Mouse (Mus musculus) midbrain, embryonic 14.5 days (tissue): ENCODE results near the gene Cfap20. TPM values are rescaled to one million over a fixed set of nuclear protein-coding genes. Genes with fewer than 3 reads are reported as not detected.

Experiments
- ATAC-seq: fragments of 200-750 bp; cut with Nextera tagmentation; 2 replicates; pipeline ENCODE4 v1.8.0; 2017; ENCODE audit warnings: moderate number of reproducible peaks, moderate library complexity; ENCODE audit not compliant: low FRiP score, low TSS enrichment
- DNase-seq: peaks from one replicate; pipeline ENCODE4 v3.0.0-alpha.2; 2015
- H3K27ac ChIP-seq: fragments of 300-500 bp; sonication (generic); replicated peaks from 2 replicates; pipeline ENCODE4 v1.5.1; 2014; ENCODE audit warnings: mild to moderate bottlenecking, low read depth, low read length, moderate library complexity
- H3K27me3 ChIP-seq: fragments of 300-500 bp; sonication (generic); 2 replicates; pipeline ENCODE4 v1.6.1; 2014; ENCODE audit warnings: low read length, control low read depth, mixed read lengths; ENCODE audit not compliant: control insufficient read depth, insufficient read depth
- H3K36me3 ChIP-seq: fragments of 300-500 bp; sonication (generic); 2 replicates; pipeline ENCODE4 v1.6.1; 2014; ENCODE audit warnings: low read length, control low read depth; ENCODE audit not compliant: control insufficient read depth, insufficient read depth
- H3K4me1 ChIP-seq: fragments of 300-500 bp; sonication (generic); 2 replicates; pipeline ENCODE4 v1.6.1; 2014; ENCODE audit warnings: mild to moderate bottlenecking, antibody characterized with exemption, low read length, control low read depth; ENCODE audit not compliant: control insufficient read depth, insufficient read depth
- H3K4me2 ChIP-seq: fragments of 300-500 bp; sonication (generic); 2 replicates; pipeline ENCODE4 v1.6.1; 2014; ENCODE audit warnings: mild to moderate bottlenecking, low read length, moderate library complexity
- H3K4me3 ChIP-seq: fragments of 300-500 bp; sonication (generic); replicated peaks from 2 replicates; pipeline ENCODE4 v1.5.1; 2014; ENCODE audit warnings: low read depth, low read length
- H3K9ac ChIP-seq: fragments of 300-500 bp; sonication (generic); replicated peaks from 2 replicates; pipeline ENCODE4 v1.6.1; 2014; ENCODE audit warnings: mild to moderate bottlenecking, low read length, moderate library complexity
- H3K9me3 ChIP-seq: fragments of 300-500 bp; sonication (generic); 2 replicates; pipeline ENCODE4 v1.6.1; 2016; ENCODE audit warnings: low read length, control low read depth, mixed read lengths; ENCODE audit not compliant: control insufficient read depth
- WGBS: fragments of 180-500 bp; shearing (Covaris S2); extraction: QIAGEN DNeasy Blood & Tissue Kit; methylation state at CpG from one replicate; pipeline ENCODE4 v1.1.7; 2014; 5-methylcytosine and 5-hydroxymethylcytosine counted together
- polyA plus RNA-seq: library from polyadenylated mRNA; unstranded; fragments of >200 nt; fragmentation: Nextera tagmentation; extraction: Ambion mirVana; gene quantifications from 2 replicates; pipeline ENCODE4 v1.2.1, GENCODE M21; 2014

Gene Cfap20
- polyA plus RNA-seq = 133 TPM in 2 replicates

GRCm38 (mm10) chr8:95434686-95435439 lies at the start of gene Cfap20:
Gene Cfap20, minus strand, starts transcription at chr8:95434869.
- DNase-seq (peak; percentile 100), ATAC-seq (peak; percentile 97)
- Histone ChIP-seq H3K9me3 (no peaks in the 10 kb centered on the region), H3K27ac (peak within 1 kb of the TSS; percentile 87), H3K27me3 (no peaks in the 10 kb centered on the region), H3K36me3 (no peaks in the 10 kb centered on the region), H3K4me3 (peak within 1 kb of the TSS; percentile 84), H3K4me1 (peaks cover 33% of the 10 kb centered on the region), H3K4me2 (peak within 1 kb of the TSS; percentile 59), H3K9ac (peak within 1 kb of the TSS; percentile 90)
- WGBS = under 1% methylated on average over 51 of the region's 51 CpGs

GRCm38 (mm10) chr8:95470008-95470407 lies 35.3 kb upstream of the Cfap20 start:
- Histone ChIP-seq H3K27ac (no peak overlapping the region), H3K9me3 (no peaks in the 10 kb centered on the region), H3K4me2 (no peak overlapping the region), H3K4me1 (no peaks in the 10 kb centered on the region), H3K9ac (no peak overlapping the region), H3K4me3 (no peak overlapping the region), H3K36me3 (peaks cover 79% of the 10 kb centered on the region), H3K27me3 (no peaks in the 10 kb centered on the region)
- DNase-seq = no peak
- no peak for ATAC-seq
- WGBS = 98% methylated on average over 4 of the region's 4 CpGs

- peaks cover 78% of the 10 kb centered on the region for H3K36me3 ChIP-seq
- 97% methylated on average over 3 of the region's 3 CpGs for WGBS
These were observed 34.3 kb upstream of the Cfap20 start for GRCm38 (mm10) chr8:95468995-95469394.

GRCm38 (mm10) chr8:95466543-95466942 lies 31.9 kb upstream of the Cfap20 start:
- Histone ChIP-seq H3K9ac (no peak overlapping the region), H3K4me1 (no peaks in the 10 kb centered on the region), H3K27ac (no peak overlapping the region), H3K36me3 (peaks cover 72% of the 10 kb centered on the region), H3K4me2 (no peak overlapping the region), H3K4me3 (no peak overlapping the region), H3K9me3 (no peaks in the 10 kb centered on the region), H3K27me3 (no peaks in the 10 kb centered on the region)
- WGBS = 86% methylated on average over 2 of the region's 2 CpGs
- no peak for ATAC-seq
- DNase-seq = no peak

More at GRCm38 (mm10) chr8:95468995-95469394, 34.3 kb upstream of the Cfap20 start:
- Histone ChIP-seq H3K4me1 (no peaks in the 10 kb centered on the region), H3K9ac (no peak overlapping the region), H3K27me3 (no peaks in the 10 kb centered on the region), H3K4me2 (no peak overlapping the region), H3K27ac (no peak overlapping the region), H3K9me3 (no peaks in the 10 kb centered on the region), H3K4me3 (no peak overlapping the region)
- ATAC-seq (no peak), DNase-seq (no peak)

GRCm38 (mm10) chr8:95452518-95452917 lies 17.8 kb upstream of the Cfap20 start:
- H3K4me2 ChIP-seq = no peak overlapping the region
- no peaks in the 10 kb centered on the region for H3K4me1 ChIP-seq
- H3K9ac ChIP-seq = no peak overlapping the region
- no peaks in the 10 kb centered on the region for H3K27me3 ChIP-seq
- H3K4me3 ChIP-seq = no peak overlapping the region
- no peaks in the 10 kb centered on the region for H3K9me3 ChIP-seq
- peaks cover 91% of the 10 kb centered on the region for H3K36me3 ChIP-seq
- H3K27ac ChIP-seq = no peak overlapping the region
- 70% methylated on average over 8 of the region's 8 CpGs for WGBS
- DNase-seq = peak; percentile 64
- ATAC-seq = no peak

- DNase-seq (no peak), ATAC-seq (no peak)
- Histone ChIP-seq H3K4me3 (no peak overlapping the region), H3K27ac (no peak overlapping the region), H3K9me3 (no peaks in the 10 kb centered on the region), H3K4me2 (no peak overlapping the region), H3K9ac (no peak overlapping the region), H3K4me1 (no peaks in the 10 kb centered on the region), H3K36me3 (peaks cover 83% of the 10 kb centered on the region), H3K27me3 (no peaks in the 10 kb centered on the region)
- 97% methylated on average over 5 of the region's 5 CpGs for WGBS
These were observed 15.6 kb upstream of the Cfap20 start for GRCm38 (mm10) chr8:95450271-95450670.

GRCm38 (mm10) chr8:95447661-95448060 lies 13.0 kb upstream of the Cfap20 start:
- DNase-seq (no peak), ATAC-seq (no peak)
- peaks cover 58% of the 10 kb centered on the region for H3K36me3 ChIP-seq
- WGBS = 91% methylated on average over 7 of the region's 7 CpGs
- no peak overlapping the region for H3K9ac ChIP-seq
- H3K4me2 ChIP-seq = no peak overlapping the region
- no peak overlapping the region for H3K27ac ChIP-seq
- H3K27me3 ChIP-seq = no peaks in the 10 kb centered on the region
- no peaks in the 10 kb centered on the region for H3K9me3 ChIP-seq
- H3K4me3 ChIP-seq = no peak overlapping the region
- H3K4me1 ChIP-seq = no peaks in the 10 kb centered on the region

- no peak overlapping the region for H3K4me2 ChIP-seq
- no peak overlapping the region for H3K4me3 ChIP-seq
- no peak overlapping the region for H3K27ac ChIP-seq
- H3K27me3 ChIP-seq = no peaks in the 10 kb centered on the region
- DNase-seq = no peak
- H3K9ac ChIP-seq = no peak overlapping the region
- H3K4me1 ChIP-seq = no peaks in the 10 kb centered on the region
- WGBS = 92% methylated on average over 4 of the region's 4 CpGs
- no peaks in the 10 kb centered on the region for H3K9me3 ChIP-seq
- peaks cover 35% of the 10 kb centered on the region for H3K36me3 ChIP-seq
- ATAC-seq = no peak
These were observed 10.4 kb upstream of the Cfap20 start for GRCm38 (mm10) chr8:95445042-95445441.

GRCm38 (mm10) chr8:95441491-95442039 lies 6.9 kb upstream of the Cfap20 start:
- no peaks in the 10 kb centered on the region for H3K4me1 ChIP-seq
- no peak overlapping the region for H3K9ac ChIP-seq

More at GRCm38 (mm10) chr8:95441491-95442039, 6.9 kb upstream of the Cfap20 start:
- DNase-seq (no peak), ATAC-seq (no peak)
- Histone ChIP-seq H3K36me3 (0 out of 2 replicates have a peak, but pooled peaks cover 4% of the 10 kb centered on the region), H3K4me2 (no peak overlapping the region), H3K4me3 (no peak overlapping the region), H3K27me3 (no peaks in the 10 kb centered on the region), H3K27ac (no peak overlapping the region), H3K9me3 (no peaks in the 10 kb centered on the region)
- WGBS = 61% methylated on average over 5 of the region's 5 CpGs
